Mouse (Mus musculus) embryo, embryonic 9.5 days (tissue): ENCODE results near the gene Oser1.
A peak's percentile ranks its signal among the peaks of the same experiment; 100 is the strongest.
"Not testable (repeated sequence)": the region's sequence is repeated elsewhere in the genome, so short reads cannot be mapped to it uniquely, and the experiment has no call there.

ENCODE experiments used
- DNase-seq: peaks from one replicate; pipeline ENCODE4 v3.0.0-alpha.2; 2017; ENCODE audit errors: extremely low spot score

The Oser1 gene

GRCm38 (mm10) chr2:163443543-163443942 lies 19.0 kb upstream of the Oser1 start:
- DNase-seq, result no peak

GRCm38 (mm10) chr2:163439488-163439887 lies 15.0 kb upstream of the Oser1 start:
- DNase-seq, result no peak

- DNase-seq, result peak; percentile 70
Measured at GRCm38 (mm10) chr2:163438619-163439451, 14.3 kb upstream of the Oser1 start.

GRCm38 (mm10) chr2:163438246-163438618 lies 13.7 kb upstream of the Oser1 start, which contains the start of gene Gdap1l1:
Gene Gdap1l1 (plus strand): TSS chr2:163438476.
- peak; percentile 40 for DNase-seq

- no peak for DNase-seq
Measured at GRCm38 (mm10) chr2:163437800-163438199, 13.3 kb upstream of the Oser1 start.

DNA sequence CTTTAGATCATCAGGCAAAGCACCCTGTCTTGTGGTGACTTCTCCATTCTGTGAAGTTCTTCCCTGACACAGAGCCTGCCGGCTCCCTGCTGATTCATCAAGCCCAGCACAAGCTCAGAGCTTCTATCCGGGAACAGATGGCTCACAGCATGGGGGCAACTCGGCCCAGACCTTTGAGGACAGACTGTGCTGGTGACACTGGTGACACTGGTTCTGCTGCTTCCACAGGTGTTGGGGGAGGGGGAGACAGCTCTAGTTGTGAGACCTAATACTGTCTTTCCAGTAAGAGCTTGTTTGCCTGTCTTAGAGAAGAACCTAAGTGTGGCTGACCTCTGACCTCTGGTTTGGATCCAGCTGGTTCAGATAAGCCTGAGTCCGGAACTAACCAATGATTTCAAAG lies 9.5 kb upstream of the Oser1 start:
- peak; percentile 5 for DNase-seq

- DNase-seq, result no peak
Measured at GRCm38 (mm10) chr2:163431289-163431688, 6.8 kb upstream of the Oser1 start.

DNA sequence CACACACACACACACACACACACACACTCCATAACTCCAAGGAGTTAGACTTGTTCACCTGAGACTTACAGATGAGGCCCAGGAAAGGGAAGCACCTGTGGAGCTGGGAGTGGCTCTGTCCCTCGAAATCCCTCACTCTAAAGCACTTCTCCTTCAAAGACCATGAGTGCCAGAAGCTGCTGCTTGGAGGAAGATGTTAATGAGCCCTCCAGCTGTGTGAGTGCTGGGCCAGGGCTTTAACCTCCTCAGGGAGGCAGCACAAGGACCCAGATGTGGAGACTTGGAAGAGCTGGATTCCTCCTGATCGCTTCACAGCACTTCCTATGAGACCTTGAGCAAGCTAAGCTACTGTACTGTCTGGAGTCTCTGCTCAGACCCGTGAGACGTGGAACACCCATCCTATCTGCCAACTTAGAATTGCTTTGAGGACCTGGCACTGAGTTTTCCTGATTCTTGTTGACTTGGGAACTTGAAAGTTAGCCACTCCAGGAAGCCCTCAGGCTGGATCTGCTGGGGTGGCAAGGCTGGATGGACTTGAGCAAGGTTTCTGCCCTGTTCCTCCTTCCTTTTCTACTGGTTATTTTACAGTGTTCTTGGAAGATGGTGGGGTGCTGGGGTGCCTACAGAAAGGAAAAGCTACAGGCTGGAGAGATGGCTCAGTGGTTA lies 4.0 kb upstream of the Oser1 start:
- no peak for DNase-seq

DNA sequence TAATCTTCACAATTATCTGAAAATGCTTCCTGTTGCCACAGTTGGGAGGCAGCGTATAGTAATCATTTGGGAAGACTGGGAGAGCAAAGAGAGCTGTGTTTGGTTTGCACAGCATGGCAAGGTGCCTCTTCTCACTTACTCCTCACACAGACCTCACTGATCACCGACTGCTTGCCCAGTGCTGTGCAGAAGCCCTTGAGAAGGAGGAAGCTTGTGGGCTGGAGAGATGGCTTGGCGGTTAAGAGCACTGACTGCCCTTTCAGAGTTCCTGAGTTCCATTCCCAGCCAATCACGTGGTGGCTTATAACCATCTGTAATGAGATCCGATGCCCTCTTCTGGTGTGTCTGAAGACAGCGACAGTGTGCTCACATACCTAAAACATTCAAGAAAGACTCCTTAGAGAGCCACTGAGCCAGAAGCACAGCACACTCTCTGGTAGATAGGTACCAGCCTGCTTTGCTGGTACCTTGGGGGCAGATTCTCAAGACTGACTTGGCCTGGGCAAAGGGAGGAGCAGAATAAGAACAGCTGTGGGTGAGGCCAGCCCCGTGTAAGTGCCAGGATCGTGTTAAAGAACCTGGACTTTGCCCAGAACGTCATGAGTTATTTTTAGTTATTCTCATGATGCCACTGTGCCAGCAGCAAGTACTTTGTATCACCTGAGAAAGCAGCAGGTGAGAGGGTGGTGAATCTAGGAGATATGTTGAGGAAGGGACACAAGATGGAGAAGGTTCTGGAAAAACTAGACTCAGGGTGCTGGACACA lies 1.4 kb downstream of the Oser1 start:
- DNase-seq, result no peak

GRCm38 (mm10) chr2:163420366-163420886 lies 4.1 kb downstream of the Oser1 start:
- no peak for DNase-seq

GRCm38 (mm10) chr2:163419346-163420045 lies 5.0 kb downstream of the Oser1 start:
- peak; percentile 98 for DNase-seq

GRCm38 (mm10) chr2:163418841-163419345 lies 5.6 kb downstream of the Oser1 start:
- DNase-seq, result peak; percentile 66

DNA sequence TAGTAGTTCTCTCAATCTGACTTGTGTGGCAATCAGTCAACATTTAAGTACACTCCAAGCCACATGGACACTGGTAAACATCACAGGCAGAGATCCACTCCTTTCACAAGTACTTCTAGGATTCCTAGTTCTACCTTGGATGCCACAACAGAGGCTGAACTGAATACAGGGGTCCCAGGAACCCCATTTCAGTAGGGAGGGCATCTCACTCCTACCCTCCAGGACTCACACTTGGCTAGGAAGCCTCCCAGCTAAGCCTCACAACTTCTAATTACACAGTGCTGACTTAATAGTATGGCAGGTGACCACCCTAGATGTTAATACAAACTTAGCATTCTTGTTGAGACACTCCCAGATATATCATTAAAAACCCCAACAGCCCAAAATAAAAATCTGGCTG lies 6.7 kb downstream of the Oser1 start:
- no peak for DNase-seq

- no peak for DNase-seq
Measured at GRCm38 (mm10) chr2:163417026-163417425, 7.5 kb downstream of the Oser1 start.

- DNase-seq, result no peak
Measured at GRCm38 (mm10) chr2:163412846-163413590, 11.5 kb downstream of the Oser1 start.

DNA sequence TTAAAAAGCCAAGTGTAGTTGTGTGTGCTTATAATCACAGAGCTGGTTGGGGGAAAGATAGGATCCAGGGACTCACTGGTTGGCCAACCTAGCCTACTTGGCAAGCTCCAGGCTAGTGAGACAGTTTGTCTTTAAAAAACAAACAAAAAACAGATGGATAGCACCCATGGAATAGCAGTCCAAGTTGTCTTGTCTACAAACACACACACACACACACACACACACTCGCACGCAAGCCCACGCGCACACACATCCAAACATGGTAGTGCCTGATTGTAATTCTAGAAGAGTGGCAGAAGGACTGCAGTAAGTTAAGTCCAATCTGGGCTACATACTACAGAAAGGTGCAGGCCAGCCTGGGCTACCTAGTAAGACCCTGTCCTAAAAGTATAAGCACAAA lies 12.1 kb downstream of the Oser1 start:
- no peak for DNase-seq

GRCm38 (mm10) chr2:163411840-163412239 lies 12.7 kb downstream of the Oser1 start:
- DNase-seq, result no peak

DNA sequence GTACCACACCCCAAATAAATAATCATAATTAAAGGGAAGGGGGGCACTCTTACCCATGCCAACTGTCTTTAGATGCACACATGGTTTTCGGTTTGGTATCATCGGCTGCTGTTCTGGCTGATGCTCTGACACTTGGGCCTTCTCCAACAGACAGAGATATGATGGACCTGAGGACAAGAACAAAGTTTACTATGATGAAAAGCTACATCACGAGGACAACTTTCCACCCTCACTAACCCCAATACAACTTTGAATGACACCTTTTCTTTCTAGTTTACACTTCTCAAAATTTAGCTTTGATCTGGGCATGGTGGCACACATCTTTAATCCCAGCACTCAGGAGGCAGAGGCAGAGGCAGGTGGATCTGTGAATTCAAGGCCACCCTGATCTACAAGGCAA lies 13.2 kb downstream of the Oser1 start:
- not testable (repeated sequence) for DNase-seq

GRCm38 (mm10) chr2:163410211-163410610 lies 14.3 kb downstream of the Oser1 start:
- DNase-seq, result no peak

GRCm38 (mm10) chr2:163404037-163404815 lies 20.3 kb downstream of the Oser1 start:
- DNase-seq, result no peak
